In genomic region chr14:76780572-76781523, GRCm38 (mm10) we compare ENCODE assay signal across 9 mouse cellular contexts.
DNase-seq lines count a peak whose midpoint lies in the region; ATAC-seq and TF ChIP-seq lines count a peak whose summit lies in the region.
"Had no signal": no experiment of that assay in that cellular context is flagged by ENCODE, and none has a peak within 500 bp of the region (broad histone marks: within the 10 kb centered on the region; RNA-seq: fewer than 3 reads in every experiment).

No protein-coding gene starts in this region.

- 58% methylated on average over 14 of the region's 14 CpGs for WGBS in lung, postnatal 0 days
- 53% methylated on average over 14 of the region's 14 CpGs for WGBS in hindbrain, embryonic 13.5 days
- 60% methylated on average over 14 of the region's 14 CpGs for WGBS in liver, postnatal 0 days (ENCODE audit: insufficient replicate concordance)

- H3K27ac ChIP-seq in lung, postnatal 0 days (ENCODE audit: low read length), result no peak overlapping the region
- H3K27ac ChIP-seq in cortical plate, adult 2 months (ENCODE audit: insufficient read depth, low read length), result peak overlapping the region; percentile 10; the same call in 1 of the 2 replicates
- H3K27ac ChIP-seq in hindbrain, embryonic 13.5 days, result peak overlapping the region; percentile 65
- no peak overlapping the region for H3K27ac ChIP-seq in liver, postnatal 0 days (ENCODE audit: low read depth)
- H3K27ac ChIP-seq: embryonic facial prominence, embryonic 12.5 days; liver, embryonic 13.5 days had no signal

- no peaks in the 10 kb centered on the region for H3K9me3 ChIP-seq in lung, postnatal 0 days (ENCODE audit: low read length)
- H3K9me3 ChIP-seq in hindbrain, embryonic 13.5 days, result no peaks in the 10 kb centered on the region
- H3K9me3 ChIP-seq in liver, postnatal 0 days (ENCODE audit: low read length), result no peaks in the 10 kb centered on the region
- H3K9me3 ChIP-seq: embryonic facial prominence, embryonic 12.5 days; liver, embryonic 13.5 days had no signal

- no peak for TF ChIP-seq POLR2A in cortical plate, adult 2 months (IDR thresholded peaks at IDR 0.05; ENCODE audit: extremely low read depth, insufficient read depth, low read length)
- no peak for TF ChIP-seq POLR2A in myocyte (IDR thresholded peaks at IDR 0.05; ENCODE audit: insufficient read length, low read depth)

- peaks cover 16% of the 10 kb centered on the region for H3K79me2 ChIP-seq in myocyte (ENCODE audit: control insufficient read depth, insufficient read depth)

- no peaks in the 10 kb centered on the region for H3K36me3 ChIP-seq in lung, postnatal 0 days (ENCODE audit: insufficient read depth, low read length)
- H3K36me3 ChIP-seq in hindbrain, embryonic 13.5 days, result no peaks in the 10 kb centered on the region
- H3K36me3 ChIP-seq in myocyte (ENCODE audit: control insufficient read depth, insufficient read depth), result no peaks in the 10 kb centered on the region
- H3K36me3 ChIP-seq in liver, postnatal 0 days (replicated peaks; ENCODE audit: insufficient read depth, low read length), result no peaks in the 10 kb centered on the region
- H3K36me3 ChIP-seq: embryonic facial prominence, embryonic 12.5 days; liver, embryonic 13.5 days had no signal

- TF ChIP-seq EP300 in lung, postnatal 0 days (IDR thresholded peaks at IDR 0.05), result no peak
- TF ChIP-seq EP300 in liver, postnatal 0 days (IDR thresholded peaks at IDR 0.05; ENCODE audit: low read depth), result no peak

- H3K27me3 ChIP-seq in lung, postnatal 0 days (replicated peaks; ENCODE audit: insufficient read depth, low read length), result no peaks in the 10 kb centered on the region
- H3K27me3 ChIP-seq in hindbrain, embryonic 13.5 days, result no peaks in the 10 kb centered on the region
- no peaks in the 10 kb centered on the region for H3K27me3 ChIP-seq in myocyte (ENCODE audit: control insufficient read depth, insufficient read depth, insufficient read length)
- H3K27me3 ChIP-seq in liver, postnatal 0 days (ENCODE audit: insufficient read depth, low read length), result no peaks in the 10 kb centered on the region
- H3K27me3 ChIP-seq: embryonic facial prominence, embryonic 12.5 days; liver, embryonic 13.5 days had no signal

- no peak for TF ChIP-seq CTCF in lung, postnatal 0 days (IDR thresholded peaks at IDR 0.05)
- TF ChIP-seq CTCF in cortical plate, adult 2 months (IDR thresholded peaks at IDR 0.05; ENCODE audit: extremely low read depth, insufficient read depth, low read length), result no peak
- no peak for TF ChIP-seq CTCF in liver, postnatal 0 days (IDR thresholded peaks at IDR 0.05; ENCODE audit: low read depth)

- no peak overlapping the region for H3K4me2 ChIP-seq in lung, postnatal 0 days (replicated peaks; ENCODE audit: low read depth, low read length)
- no peak overlapping the region for H3K4me2 ChIP-seq in hindbrain, embryonic 13.5 days
- peak overlapping the region; percentile 88 for H3K4me2 ChIP-seq in myocyte (ENCODE audit: low read depth)
- no peak overlapping the region for H3K4me2 ChIP-seq in liver, postnatal 0 days (ENCODE audit: low read depth, low read length)
- H3K4me2 ChIP-seq: embryonic facial prominence, embryonic 12.5 days; liver, embryonic 13.5 days had no signal

- H3ac ChIP-seq in myocyte (ENCODE audit: control insufficient read depth, insufficient read length), result no peak overlapping the region

- H3K9ac ChIP-seq in lung, postnatal 0 days (replicated peaks; ENCODE audit: low read depth), result no peak overlapping the region
- H3K9ac ChIP-seq in hindbrain, embryonic 13.5 days, result no peak overlapping the region
- H3K9ac ChIP-seq in liver, postnatal 0 days (replicated peaks), result no peak overlapping the region
- H3K9ac ChIP-seq: embryonic facial prominence, embryonic 12.5 days; liver, embryonic 13.5 days had no signal

- peak; percentile 60 for ATAC-seq in lung, postnatal 0 days
- ATAC-seq in hindbrain, embryonic 13.5 days (ENCODE audit: low FRiP score), result peak; percentile 36; the same call in 1 of the 2 replicates
- ATAC-seq in liver, postnatal 0 days, result no peak

- no peaks in the 10 kb centered on the region for H3K4me1 ChIP-seq in lung, postnatal 0 days (ENCODE audit: insufficient read depth, low read depth, low read length)
- peaks cover 14% of the 10 kb centered on the region for H3K4me1 ChIP-seq in cortical plate, adult 2 months (ENCODE audit: control insufficient read depth, insufficient read depth, low read length)
- H3K4me1 ChIP-seq in hindbrain, embryonic 13.5 days (replicated peaks), result peaks cover 19% of the 10 kb centered on the region; the same call in 1 of the 2 replicates
- peaks cover 14% of the 10 kb centered on the region for H3K4me1 ChIP-seq in liver, postnatal 0 days (ENCODE audit: insufficient read depth)
- H3K4me1 ChIP-seq: liver, embryonic 13.5 days had no signal

- H3K4me3 ChIP-seq in lung, postnatal 0 days (ENCODE audit: low read depth, low read length), result no peak overlapping the region
- H3K4me3 ChIP-seq in cortical plate, adult 2 months (ENCODE audit: insufficient read depth, low read length), result no peak overlapping the region
- no peak overlapping the region for H3K4me3 ChIP-seq in hindbrain, embryonic 13.5 days
- H3K4me3 ChIP-seq in myocyte, result peak overlapping the region; percentile 7
- H3K4me3 ChIP-seq in liver, postnatal 0 days (ENCODE audit: low read depth, low read length), result no peak overlapping the region
- H3K4me3 ChIP-seq: embryonic facial prominence, embryonic 12.5 days; liver, embryonic 13.5 days had no signal

- DNase-seq in lung, postnatal 0 days (ENCODE audit: low spot score), result peak; percentile 73
- DNase-seq in lung, postnatal 4 days, result no peak
- DNase-seq in layer of hippocampus, postnatal 10 days (ENCODE audit: low spot score in 2 of 2), result no peak
- DNase-seq in liver, postnatal 0 days, result no peak
- DNase-seq: liver, embryonic 13.5 days had no signal

TF ChIP-seq in myocyte, 11 proteins besides CTCF, POLR2A, EP300 and RAD21:
- TF ChIP-seq REST (IDR thresholded peaks at IDR 0.05; ENCODE audit: insufficient read depth, insufficient read length), result no peak
- no peak for TF ChIP-seq SRF (IDR thresholded peaks at IDR 0.05; ENCODE audit: control insufficient read depth, insufficient read length, low read depth)
- TF ChIP-seq USF1 (IDR thresholded peaks at IDR 0.05; ENCODE audit: low read depth), result peak; percentile 99
- peak; percentile 94 for TF ChIP-seq CEBPB (IDR thresholded peaks at IDR 0.05; ENCODE audit: insufficient read depth, poor library complexity, severe bottlenecking)
- no peak for TF ChIP-seq MAX (IDR thresholded peaks at IDR 0.05; ENCODE audit: low read depth)
- no peak for TF ChIP-seq MYOD1 (IDR thresholded peaks at IDR 0.05; ENCODE audit: control insufficient read depth in 1 of 3, insufficient read length in 2 of 3, low read depth in 2 of 3)
TF ChIP-seq in myocyte: peak in this region for 2.

Comparison
In these comparisons a context has a peak if more than half of its experiments do, and no peak if none do; other contexts are left out.
1. H3K27ac ChIP-seq: peak in cortical plate, adult 2 months (single experiment) and hindbrain, embryonic 13.5 days (single experiment); none in lung, postnatal 0 days (single experiment) and liver, postnatal 0 days (single experiment).